Mouse (Mus musculus) adrenal gland (tissue): ENCODE results near the gene Nfe2.

Experiments
- intact Hi-C: fragments of 180-260 bp; cut with DNase I; formaldehyde crosslinking; loops from one replicate; pipeline ENCODE4 v1.15.1; 2025
- microRNA-seq, 2 experiments: library from miRNA; unstranded; fragments of <30 nt; microRNA quantifications; one replicate each; pipeline ENCODE4; 2019

The Nfe2 gene

DNA sequence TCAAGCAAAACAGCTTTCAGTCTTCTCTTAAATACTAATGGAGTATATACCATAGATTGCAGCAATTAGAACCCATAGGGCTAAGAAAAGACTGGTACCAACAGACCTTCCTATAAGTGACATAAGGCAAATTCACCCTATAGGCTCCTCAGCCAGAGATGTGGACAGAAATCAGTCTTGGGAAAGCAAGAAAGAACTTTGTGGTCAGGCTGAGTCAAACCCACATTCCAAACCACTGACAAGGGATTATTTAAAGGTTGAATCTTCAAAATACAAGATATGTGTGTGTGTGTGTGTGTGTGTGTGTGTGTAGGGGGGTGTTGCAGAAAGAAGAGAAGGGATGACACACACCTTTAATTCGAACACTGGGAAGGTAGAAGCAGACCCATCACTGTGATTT, 36.8 kb downstream of the Nfe2 start:
- intact Hi-C loops = no loop called here

DNA sequence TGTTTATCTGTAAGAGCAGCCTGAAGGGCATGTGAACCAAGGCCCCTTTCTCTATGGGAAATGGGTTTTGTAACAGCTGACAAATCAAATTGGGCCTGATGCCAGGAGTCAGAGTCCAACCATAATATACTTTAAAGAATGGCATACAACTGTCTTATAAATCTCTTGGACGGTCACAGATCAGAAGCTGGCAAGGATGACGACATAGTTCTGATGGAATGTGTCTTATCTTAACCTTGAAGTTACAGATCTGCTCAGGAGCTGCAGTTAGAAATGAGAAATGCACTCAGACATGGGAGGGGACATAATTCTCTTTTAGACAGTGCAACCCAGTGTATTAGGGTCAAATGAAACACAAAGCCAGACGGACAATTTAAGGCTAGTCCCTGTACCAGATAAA, 37.4 kb downstream of the Nfe2 start:
- intact Hi-C loops = no loop called here

DNA sequence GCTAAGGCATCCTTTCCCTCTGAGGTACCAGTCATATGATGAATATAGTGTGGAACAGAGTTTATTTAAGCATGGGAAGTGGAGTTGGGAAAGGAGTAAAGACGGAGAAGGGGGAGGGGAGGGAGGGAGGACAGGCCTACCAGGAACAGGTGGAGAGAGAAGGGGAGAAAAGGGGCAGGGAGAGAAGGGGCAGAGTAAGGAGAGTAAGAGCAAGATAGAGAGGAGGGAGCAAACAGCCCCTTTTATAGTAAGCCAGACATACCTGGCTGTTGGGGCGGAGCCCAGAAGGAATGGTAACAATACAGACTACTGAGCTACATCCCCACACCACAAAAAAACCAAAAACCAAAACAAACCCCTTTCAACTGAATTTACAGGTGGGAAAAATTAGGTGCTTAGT, 42.2 kb downstream of the Nfe2 start:
- intact Hi-C loops = no loop called here

DNA sequence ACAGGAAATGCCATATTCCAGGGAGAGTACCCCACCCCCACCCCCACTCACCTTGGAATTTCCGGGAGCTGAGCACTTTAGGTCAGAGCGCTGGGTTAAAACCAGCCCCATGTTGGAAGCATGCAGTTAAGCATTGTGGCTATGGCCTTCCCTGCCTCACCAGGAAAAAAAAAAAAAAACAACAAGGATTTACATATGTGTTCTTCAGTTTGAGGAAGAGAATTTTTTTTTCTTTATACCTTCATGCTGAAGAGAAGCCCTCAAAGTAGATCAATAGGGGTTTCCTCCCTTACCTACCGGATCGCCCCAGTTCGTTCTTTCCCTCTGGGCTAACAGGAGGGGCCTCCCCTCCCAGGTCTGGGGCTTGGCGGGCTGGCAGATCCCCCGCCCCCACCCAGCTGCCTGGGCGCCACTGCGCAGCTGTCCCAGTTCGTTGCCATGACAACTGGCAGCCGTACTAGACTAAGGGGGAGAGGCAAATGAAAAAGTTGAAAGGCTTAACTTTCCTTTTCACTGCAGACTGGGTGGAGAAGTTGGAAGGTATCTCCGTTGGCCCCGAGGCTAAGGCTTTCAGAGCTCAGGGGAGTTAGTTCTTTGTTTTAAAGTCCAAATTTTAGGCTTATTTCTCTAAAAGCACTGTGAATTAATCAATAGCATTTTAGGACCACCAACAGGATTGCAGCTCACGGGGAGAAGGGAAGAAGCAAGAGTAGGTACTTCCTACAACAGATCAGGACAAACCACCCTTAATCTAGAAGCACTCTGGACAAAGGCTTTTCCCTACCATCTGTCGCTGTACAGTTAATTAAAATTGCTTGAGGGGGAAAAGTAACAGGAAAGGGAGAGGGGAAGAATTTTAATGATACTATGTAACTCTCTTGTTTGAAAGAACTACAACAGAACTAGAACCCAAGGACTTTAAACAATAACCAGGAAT, 43.0 kb downstream of the Nfe2 start:
- intact Hi-C loops = no loop called here

DNA sequence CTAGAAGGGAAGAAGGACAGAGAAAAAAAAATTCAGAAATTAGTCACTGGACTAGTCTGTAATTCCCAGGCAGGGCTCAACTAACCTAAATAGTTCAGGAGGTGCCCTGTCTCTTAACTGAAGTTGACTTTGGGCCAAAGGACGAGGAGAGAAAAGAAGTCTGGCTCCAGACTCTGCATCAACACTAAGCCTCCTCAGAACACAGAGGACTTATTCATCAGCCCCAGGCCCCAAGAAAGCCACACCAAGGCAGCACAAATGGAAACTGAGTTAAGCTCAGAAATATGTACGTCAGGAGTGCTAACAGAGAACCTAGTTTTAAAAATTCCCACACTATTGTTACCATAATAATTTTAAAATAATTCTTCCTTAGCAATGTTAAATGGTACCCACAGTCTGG, 44.1 kb downstream of the Nfe2 start:
- intact Hi-C loops = no loop called here

DNA sequence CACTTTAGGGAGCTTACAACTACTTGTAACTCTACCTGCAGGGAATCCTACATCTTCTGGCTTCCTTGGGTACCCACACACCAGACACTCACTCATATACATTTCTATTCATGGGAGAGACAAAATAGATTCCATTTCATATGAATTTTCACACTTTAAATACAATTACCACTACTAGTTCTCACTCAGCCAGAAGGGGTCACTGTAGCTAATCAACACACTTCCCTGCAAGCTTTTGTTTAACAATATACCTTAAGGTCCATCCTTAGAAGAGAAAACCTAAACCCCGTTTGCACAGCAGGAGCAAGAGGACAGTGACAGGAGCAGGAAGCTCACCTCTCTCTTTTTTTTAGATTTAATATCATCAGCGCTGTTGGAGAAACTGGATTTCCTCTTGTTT, 53.0 kb downstream of the Nfe2 start:
- intact Hi-C loops = no loop called here

DNA sequence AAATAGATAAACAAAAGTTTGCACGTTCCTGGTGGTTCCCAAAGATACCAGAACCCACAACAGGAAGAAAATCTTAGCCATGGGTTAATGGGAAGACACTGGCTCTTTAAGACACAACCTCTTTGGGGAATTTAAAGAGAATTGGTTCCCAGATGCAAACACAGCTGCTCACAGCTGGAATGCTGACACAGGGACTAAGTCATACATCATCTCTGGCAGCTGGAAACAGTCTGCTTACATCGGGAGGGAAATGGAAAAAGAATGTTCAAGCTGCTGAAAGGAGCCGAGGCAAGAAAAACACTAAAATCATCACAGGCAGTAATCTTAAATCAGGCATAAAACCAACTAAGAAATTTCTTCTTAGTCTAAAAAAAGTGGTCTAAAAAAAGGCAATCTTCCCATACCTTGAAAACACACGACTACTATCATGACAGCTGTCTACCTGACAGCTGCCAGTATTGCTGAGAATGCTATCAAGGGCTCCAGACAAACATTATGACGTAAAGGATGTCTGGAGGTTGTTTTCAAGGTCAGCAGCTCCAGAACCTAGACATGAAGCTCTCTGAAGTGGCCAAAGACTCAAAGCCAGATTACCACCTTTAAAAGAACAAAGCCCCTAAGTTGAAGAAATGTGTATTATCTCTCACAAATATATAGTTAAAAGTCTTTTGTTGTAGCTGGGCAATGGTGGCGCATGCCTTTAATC, 56.0 kb downstream of the Nfe2 start:
- intact Hi-C loops = no loop called here

Small RNA genes lying within 50 kb of the gene (microRNA-seq; reads per million reads assigned to microRNA genes)
- gene Mir148b = 68.4 to 76.4 reads per million in 2 experiments
